Mouse (Mus musculus) hematopoietic stem cell, adult 5-6 weeks (primary cell): ENCODE results near the gene Hlcs. TPM values are rescaled to one million over a fixed set of nuclear protein-coding genes. Genes with fewer than 3 reads are reported as not detected.

Experiments
- ATAC-seq, 2 experiments: fragments of 125-278 bp in 1 of 2; replicated peaks in 1 of 2; 2 replicates each; pipeline ENCODE4 v1.8.0; 2016 to 2017; ENCODE audit warnings: inconsistent platforms in 2 of 2, mild to moderate bottlenecking in 2 of 2, moderate number of reproducible peaks in 2 of 2, low read depth in 1 of 2, moderate TSS enrichment in 1 of 2; ENCODE audit not compliant: low FRiP score in 2 of 2, poor library complexity in 2 of 2, severe bottlenecking in 2 of 2, insufficient read depth in 1 of 2, low TSS enrichment in 1 of 2
- total RNA-seq: library from RNA; stranded (forward); fragments of 172-1452, 232-1000 nt; gene quantifications from 2 replicates; pipeline ENCODE4 v1.2.3, GENCODE M21; 2017

Hlcs gene
- total RNA-seq, 1 experiment from 2014 or later = 11.7 TPM

- no peak for ATAC-seq
Observed at GRCm38 (mm10) chr16:94236226-94237129, 76.9 kb downstream of the Hlcs start.

- ATAC-seq = no peak
Observed at GRCm38 (mm10) chr16:94235718-94236117, 77.7 kb downstream of the Hlcs start.

- no peak for ATAC-seq
Observed at GRCm38 (mm10) chr16:94234202-94234601, 79.2 kb downstream of the Hlcs start.

GRCm38 (mm10) chr16:94230909-94231575 lies 82.3 kb downstream of the Hlcs start:
- peak in 1 of 2 experiments; percentile 22; a peak in 1 of 4 replicates for ATAC-seq

- no peak for ATAC-seq
Observed at GRCm38 (mm10) chr16:94230499-94230898, 82.9 kb downstream of the Hlcs start.

GRCm38 (mm10) chr16:94229890-94230289 lies 83.5 kb downstream of the Hlcs start:
- ATAC-seq = no peak

- ATAC-seq = no peak
Observed at GRCm38 (mm10) chr16:94228858-94229555, 84.4 kb downstream of the Hlcs start.

- no peak for ATAC-seq
Observed at GRCm38 (mm10) chr16:94227328-94228018, 85.9 kb downstream of the Hlcs start.

GRCm38 (mm10) chr16:94223363-94223720 lies 90.0 kb downstream of the Hlcs start:
- ATAC-seq = peak; percentile 48 to 50; a peak in 3 of 4 replicates

GRCm38 (mm10) chr16:94222646-94223362 lies 90.6 kb downstream of the Hlcs start:
- peak; percentile 63 to 73 for ATAC-seq

GRCm38 (mm10) chr16:94210689-94211357 lies 102.5 kb downstream of the Hlcs start:
- ATAC-seq = no peak

- ATAC-seq = no peak
Observed at GRCm38 (mm10) chr16:94209626-94210025, 103.7 kb downstream of the Hlcs start.

GRCm38 (mm10) chr16:94208826-94209225 lies 104.5 kb downstream of the Hlcs start:
- no peak for ATAC-seq

- ATAC-seq = no peak
Observed at GRCm38 (mm10) chr16:94208152-94208551, 105.2 kb downstream of the Hlcs start.

- ATAC-seq = no peak
Observed at GRCm38 (mm10) chr16:94205528-94206484, 107.6 kb downstream of the Hlcs start.
